Mouse (Mus musculus): ENCODE results near the gene Stat6.

DNA sequence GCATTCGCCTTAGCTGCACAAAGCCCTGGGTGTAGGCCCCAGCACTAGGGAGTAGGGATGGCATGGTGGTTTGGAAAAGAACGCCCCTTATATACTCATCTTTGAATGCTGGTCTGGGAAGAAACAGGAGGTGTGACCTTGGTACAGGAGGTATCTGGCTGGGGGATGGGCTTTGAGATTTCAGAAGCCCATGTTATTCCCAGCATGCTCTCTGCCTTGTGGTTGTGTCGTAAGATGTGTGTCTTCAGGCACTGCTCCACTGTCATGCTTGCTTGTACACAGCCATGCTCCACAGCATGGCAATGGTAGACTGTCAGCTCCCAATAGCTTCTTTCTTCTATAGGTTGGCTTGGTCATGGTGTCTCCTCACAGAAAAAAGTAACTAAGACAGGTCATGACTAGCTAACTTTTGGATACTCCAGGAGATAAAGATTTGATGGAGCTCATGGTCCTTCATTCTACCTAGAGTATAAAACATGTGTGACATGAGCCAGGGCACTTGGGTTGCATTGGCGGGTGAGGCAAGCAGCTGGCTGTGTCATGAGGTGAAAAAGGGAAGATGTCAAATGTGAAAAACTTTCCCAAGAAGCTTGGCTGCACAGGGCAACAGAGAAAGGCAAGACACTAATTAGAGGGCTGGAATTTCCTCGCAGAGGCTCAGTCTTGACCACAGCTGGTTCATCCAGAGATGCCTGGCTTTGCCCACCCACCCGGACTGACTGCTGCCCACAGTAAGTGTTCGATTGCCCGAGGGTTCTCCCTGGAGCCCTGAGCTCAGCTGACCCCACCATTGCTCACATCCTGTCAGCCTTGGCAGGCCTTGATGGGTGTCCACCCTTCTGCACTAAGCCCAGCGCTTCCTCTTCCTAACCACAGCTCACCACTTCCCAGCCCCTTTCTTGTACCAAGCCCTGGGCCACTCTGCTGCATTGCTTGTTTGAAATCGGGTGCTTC lies 11.2 kb upstream of the Stat6 start:
- TF ChIP-seq POLR2A (IDR thresholded peaks at IDR 0.05; ENCODE audit: borderline replicate concordance, extremely low read depth, low read depth, low read length), result no peak
- TF ChIP-seq CTCF (IDR thresholded peaks at IDR 0.05; ENCODE audit: insufficient read depth, low read length), result no peak

Data from lung, adult 2 months (tissue).